Mouse (Mus musculus): ENCODE data around the gene Pip4k2a.

GRCm38 (mm10) chr2:18800646-18801251, 197.2 kb downstream of the Pip4k2a start:
- TF ChIP-seq CTCF (IDR thresholded peaks at IDR 0.05; ENCODE audit: control insufficient read depth, insufficient read depth, insufficient read length) (no peak), USF1 (IDR thresholded peaks at IDR 0.05; ENCODE audit: low read depth) (no peak), MYOD1 (IDR thresholded peaks at IDR 0.05; ENCODE audit: control insufficient read depth, insufficient read length, low read depth) (no peak), CEBPB (IDR thresholded peaks at IDR 0.05; ENCODE audit: low read depth) (no peak), MAX (IDR thresholded peaks at IDR 0.05) (no peak), MYOG (IDR thresholded peaks at IDR 0.05; ENCODE audit: control insufficient read depth, extremely low read depth, insufficient read length) (no peak)

All from C2C12 (cell line).